Mouse (Mus musculus): ENCODE measurements around the gene Adprhl1. TPM values are rescaled to one million over a fixed set of nuclear protein-coding genes. Genes with fewer than 3 reads are reported as not detected.

Adprhl1 gene
- total and polyA plus RNA-seq, 3 experiments, result not detected

GRCm38 (mm10) chr8:13179948-13180347 lies 74.0 kb downstream of the Adprhl1 start:
- Histone ChIP-seq H3K27me3 (replicated peaks) (peaks cover 41% of the 10 kb centered on the region), H3K4me1 (ENCODE audit: control insufficient read depth in 1 of 2, insufficient read depth in 2 of 2) (peaks cover 7 to 14% of the 10 kb centered on the region in 2 experiments; a peak in 3 of 4 replicates), H3K9ac (ENCODE audit: insufficient read depth, low read depth) (no peak overlapping the region), H3K36me3 (replicated peaks in 1 of 2; ENCODE audit: control insufficient read depth in 1 of 2, insufficient read depth in 1 of 2, low read length in 1 of 2) (peaks cover 17 to 25% of the 10 kb centered on the region in 2 experiments), H3K79me2 (replicated peaks; ENCODE audit: control insufficient read depth, extremely low read depth, insufficient read depth, poor library complexity, severe bottlenecking) (no peaks in the 10 kb centered on the region), H3K9me3 (replicated peaks; ENCODE audit: low read length) (no peaks in the 10 kb centered on the region), H3K27ac (ENCODE audit: insufficient read depth, low read depth) (no peak overlapping the region), H3K4me2 (ENCODE audit: insufficient read depth, low read depth, poor library complexity, severe bottlenecking) (no peak overlapping the region), H3K4me3 (replicated peaks in 1 of 3; ENCODE audit: low read depth in 2 of 3, low read length in 2 of 3, poor library complexity in 1 of 3) (no peak overlapping the region)
- no peak for DNase-seq (ENCODE audit: extremely low read depth)
- in situ Hi-C loops (cut with MboI; ENCODE audit: low pct_ligation_motif_present, low pct_unique_long_range_greater_than_20kb, low sequenced_read_pairs) (no loop called here), dilution Hi-C loops (cut with MboI; ENCODE audit: extremely low pct_ligation_motif_present, extremely low pct_unique_long_range_greater_than_20kb, low sequenced_read_pairs) (no loop called here)
- TF ChIP-seq ZC3H11A (IDR thresholded peaks at IDR 0.05; ENCODE audit: low read depth, low read length) (no peak), IRF4 (IDR thresholded peaks at IDR 0.05; ENCODE audit: low read depth, low read length) (no peak), MXI1 (IDR thresholded peaks at IDR 0.05; ENCODE audit: low read depth, low read length) (no peak), SIN3A (IDR thresholded peaks at IDR 0.05; ENCODE audit: low read length) (no peak), EP300 (IDR thresholded peaks at IDR 0.05; ENCODE audit: low read length) (no peak), MAFK (IDR thresholded peaks at IDR 0.05; ENCODE audit: insufficient replicate concordance, low read length) (no peak), POLR2A (IDR thresholded peaks at IDR 0.05; ENCODE audit: low read depth, low read length) (no peak), ZMIZ1 (IDR thresholded peaks at IDR 0.05; ENCODE audit: low read depth, low read length) (no peak), SMC3 (IDR thresholded peaks at IDR 0.05; ENCODE audit: low read depth, low read length) (no peak), JUND (conservative IDR thresholded peaks at IDR 0.05; ENCODE audit: low read depth, low read length) (no peak), TCF12 (IDR thresholded peaks at IDR 0.05; ENCODE audit: low read depth, low read length) (no peak), JUN (IDR thresholded peaks at IDR 0.05; ENCODE audit: insufficient read depth, low read depth, low read length) (no peak), TBP (conservative IDR thresholded peaks at IDR 0.05; ENCODE audit: low read depth, low read length) (no peak), RAD21 (IDR thresholded peaks at IDR 0.05; ENCODE audit: low read depth, low read length) (no peak), NELFE (IDR thresholded peaks at IDR 0.05; ENCODE audit: low read depth, low read length) (no peak), CHD2 (IDR thresholded peaks at IDR 0.05; ENCODE audit: low read length) (no peak), USF2 (conservative IDR thresholded peaks at IDR 0.05; ENCODE audit: low read depth, low read length) (no peak), USF1 (IDR thresholded peaks at IDR 0.05; ENCODE audit: low read depth, low read length) (no peak), MAX (IDR thresholded peaks at IDR 0.05; ENCODE audit: low read length) (no peak), KAT2A (IDR thresholded peaks at IDR 0.05; ENCODE audit: insufficient replicate concordance, low read length) (no peak)

- H3K27ac ChIP-seq (ENCODE audit: insufficient read depth, low read depth), result no peak overlapping the region
- TF ChIP-seq UBTF (IDR thresholded peaks at IDR 0.05; ENCODE audit: low read depth, low read length) (no peak), USF2 (conservative IDR thresholded peaks at IDR 0.05; ENCODE audit: low read depth, low read length) (no peak), ZMIZ1 (IDR thresholded peaks at IDR 0.05; ENCODE audit: low read depth, low read length) (no peak), CHD1 (IDR thresholded peaks at IDR 0.05; ENCODE audit: low read depth, low read length) (no peak), USF1 (IDR thresholded peaks at IDR 0.05; ENCODE audit: low read depth, low read length) (no peak), NRF1 (IDR thresholded peaks at IDR 0.05; ENCODE audit: low read depth, low read length) (no peak), HCFC1 (IDR thresholded peaks at IDR 0.05; ENCODE audit: low read depth, low read length) (no peak), SMC3 (IDR thresholded peaks at IDR 0.05; ENCODE audit: low read depth, low read length) (no peak), MAX (IDR thresholded peaks at IDR 0.05; ENCODE audit: low read length) (no peak), MEF2A (IDR thresholded peaks at IDR 0.05; ENCODE audit: borderline replicate concordance, low read depth, low read length) (no peak), TBP (conservative IDR thresholded peaks at IDR 0.05; ENCODE audit: low read depth, low read length) (no peak), GABPA (IDR thresholded peaks at IDR 0.05; ENCODE audit: insufficient replicate concordance, low read depth, low read length) (no peak), EP300 (IDR thresholded peaks at IDR 0.05; ENCODE audit: low read length) (no peak), ELF1 (IDR thresholded peaks at IDR 0.05; ENCODE audit: low read depth, low read length) (no peak), ZC3H11A (IDR thresholded peaks at IDR 0.05; ENCODE audit: low read depth, low read length) (no peak), RAD21 (IDR thresholded peaks at IDR 0.05; ENCODE audit: low read depth, low read length) (no peak; the same call in 1 of the 2 replicates), CHD2 (IDR thresholded peaks at IDR 0.05; ENCODE audit: low read length) (no peak), NELFE (IDR thresholded peaks at IDR 0.05; ENCODE audit: low read depth, low read length) (no peak), POLR2AphosphoS2 (IDR thresholded peaks at IDR 0.05; ENCODE audit: low read depth, low read length) (no peak), RCOR1 (conservative IDR thresholded peaks at IDR 0.05; ENCODE audit: low read depth, low read length) (no peak)
- in situ Hi-C loops (cut with MboI; ENCODE audit: low pct_ligation_motif_present, low pct_unique_long_range_greater_than_20kb, low sequenced_read_pairs), result no loop called here
- H3K36me3 ChIP-seq (replicated peaks in 1 of 2; ENCODE audit: control insufficient read depth in 1 of 2, insufficient read depth in 1 of 2, low read length in 1 of 2), result peaks cover 20 to 28% of the 10 kb centered on the region in 2 experiments
- H3K4me1 ChIP-seq (ENCODE audit: control insufficient read depth in 1 of 2, insufficient read depth in 2 of 2), result peaks cover 7 to 14% of the 10 kb centered on the region in 2 experiments; a peak in 3 of 4 replicates
- DNase-seq (ENCODE audit: extremely low read depth), result no peak
- no peak overlapping the region for H3K4me3 ChIP-seq (replicated peaks in 1 of 3; ENCODE audit: low read depth in 2 of 3, low read length in 2 of 3, poor library complexity in 1 of 3)
- H3K79me2 ChIP-seq (replicated peaks; ENCODE audit: control insufficient read depth, extremely low read depth, insufficient read depth, poor library complexity, severe bottlenecking), result no peaks in the 10 kb centered on the region
- H3K27me3 ChIP-seq (replicated peaks), result peaks cover 36% of the 10 kb centered on the region
- dilution Hi-C loops (cut with MboI; ENCODE audit: extremely low pct_ligation_motif_present, extremely low pct_unique_long_range_greater_than_20kb, low sequenced_read_pairs), result no loop called here
- H3K9ac ChIP-seq (ENCODE audit: insufficient read depth, low read depth), result no peak overlapping the region
- H3K4me2 ChIP-seq (ENCODE audit: insufficient read depth, low read depth, poor library complexity, severe bottlenecking), result no peak overlapping the region
- H3K9me3 ChIP-seq (replicated peaks; ENCODE audit: low read length), result no peaks in the 10 kb centered on the region
Measured at GRCm38 (mm10) chr8:13179482-13179881, 74.5 kb downstream of the Adprhl1 start.

Measured in CH12.LX (cell line).